In genomic region chr5:23431070-23431864, GRCm38 (mm10) we compare ENCODE assay signal across 8 mouse cellular contexts. TPM values are rescaled to one million over a fixed set of nuclear protein-coding genes. Genes with fewer than 3 reads are reported as not detected.
DNase-seq lines count a peak whose midpoint lies in the region; ATAC-seq and TF ChIP-seq lines count a peak whose summit lies in the region.

No protein-coding gene starts in this region.

- no peak for TF ChIP-seq POLR2A in bone marrow, adult 2 months (IDR thresholded peaks at IDR 0.05; ENCODE audit: borderline replicate concordance, control insufficient read depth, low read depth, low read length)

- peak overlapping the region; percentile 63 for H3K9ac ChIP-seq in heart, embryonic 16.5 days (ENCODE audit: low read length)
- peak overlapping the region; percentile 49 for H3K9ac ChIP-seq in hindbrain, embryonic 15.5 days
- H3K9ac ChIP-seq in midbrain, embryonic 15.5 days, result peak overlapping the region; percentile 40

- H3K9me3 ChIP-seq in heart, embryonic 16.5 days (replicated peaks; ENCODE audit: control insufficient read depth, low read length), result no peaks in the 10 kb centered on the region
- no peaks in the 10 kb centered on the region for H3K9me3 ChIP-seq in hindbrain, embryonic 15.5 days
- no peaks in the 10 kb centered on the region for H3K9me3 ChIP-seq in midbrain, embryonic 15.5 days

- DNase-seq in heart, adult 9 months (ENCODE audit: low spot score in 2 of 2), result no peak
- no peak for DNase-seq in right cerebral cortex, postnatal 36 days (ENCODE audit: low spot score in 2 of 2)
- no peak for DNase-seq in T-cell, adult 2 months (ENCODE audit: low spot score)
- DNase-seq in ovary, adult 18-20 months (ENCODE audit: low spot score), result no peak

- H3K4me1 ChIP-seq in heart, embryonic 16.5 days (ENCODE audit: control insufficient read depth, insufficient read depth, low read length), result peaks cover 36% of the 10 kb centered on the region
- H3K4me1 ChIP-seq in bone marrow, adult 2 months (ENCODE audit: control insufficient read depth, insufficient read depth, low read length), result peaks cover 2% of the 10 kb centered on the region; the same call in 1 of the 2 replicates
- peaks cover 45% of the 10 kb centered on the region for H3K4me1 ChIP-seq in hindbrain, embryonic 15.5 days (replicated peaks)
- peaks cover 37% of the 10 kb centered on the region for H3K4me1 ChIP-seq in midbrain, embryonic 15.5 days

- H3K4me2 ChIP-seq in heart, embryonic 16.5 days (ENCODE audit: low read depth, low read length), result peak overlapping the region; percentile 93
- H3K4me2 ChIP-seq in hindbrain, embryonic 15.5 days, result peak overlapping the region; percentile 85
- H3K4me2 ChIP-seq in midbrain, embryonic 15.5 days, result peak overlapping the region; percentile 59

- peak overlapping the region; percentile 44 for H3K4me3 ChIP-seq in heart, embryonic 16.5 days (ENCODE audit: low read length)
- H3K4me3 ChIP-seq in bone marrow, adult 2 months (replicated peaks; ENCODE audit: control insufficient read depth, low read depth, low read length), result peak overlapping the region; percentile 47
- H3K4me3 ChIP-seq in hindbrain, embryonic 15.5 days, result peak overlapping the region; percentile 95
- H3K4me3 ChIP-seq in midbrain, embryonic 15.5 days, result peak overlapping the region; percentile 63

- peak overlapping the region; percentile 1; the same call in 1 of the 2 replicates for H3K27ac ChIP-seq in heart, embryonic 16.5 days (ENCODE audit: low read length)
- no peak overlapping the region for H3K27ac ChIP-seq in bone marrow, adult 2 months (ENCODE audit: control insufficient read depth, insufficient read depth, low read depth, low read length, poor library complexity)
- H3K27ac ChIP-seq in hindbrain, embryonic 15.5 days (replicated peaks), result peak overlapping the region; percentile 76
- peak overlapping the region; percentile 79 for H3K27ac ChIP-seq in midbrain, embryonic 15.5 days

- 5% methylated on average over 10 of the region's 10 CpGs for WGBS in heart, embryonic 16.5 days
- 3% methylated on average over 10 of the region's 10 CpGs for WGBS in bone marrow, adult 2 months
- 9% methylated on average over 10 of the region's 10 CpGs for WGBS in hindbrain, embryonic 15.5 days
- 6% methylated on average over 10 of the region's 10 CpGs for WGBS in midbrain, embryonic 15.5 days

- no peaks in the 10 kb centered on the region for H3K27me3 ChIP-seq in heart, embryonic 16.5 days (ENCODE audit: control insufficient read depth, insufficient read depth, low read length)
- H3K27me3 ChIP-seq in hindbrain, embryonic 15.5 days, result no peaks in the 10 kb centered on the region
- H3K27me3 ChIP-seq in midbrain, embryonic 15.5 days (replicated peaks), result no peaks in the 10 kb centered on the region

- TF ChIP-seq CTCF in bone marrow, adult 2 months (IDR thresholded peaks at IDR 0.05; ENCODE audit: control insufficient read depth, insufficient read depth, low read length), result no peak

- no peak for ATAC-seq in heart, embryonic 16.5 days (replicated peaks; ENCODE audit: extremely low read depth, insufficient read depth, low FRiP score)
- ATAC-seq in hindbrain, embryonic 15.5 days (ENCODE audit: low FRiP score, low read depth), result no peak
- no peak for ATAC-seq in midbrain, embryonic 15.5 days (replicated peaks)

- 0 out of 2 replicates have a peak, but pooled peaks cover 2% of the 10 kb centered on the region for H3K36me3 ChIP-seq in heart, embryonic 16.5 days (ENCODE audit: control insufficient read depth, insufficient read depth)
- no peaks in the 10 kb centered on the region for H3K36me3 ChIP-seq in hindbrain, embryonic 15.5 days
- no peaks in the 10 kb centered on the region for H3K36me3 ChIP-seq in midbrain, embryonic 15.5 days (replicated peaks)

RNA-seq across cellular contexts. Expression of gene Kmt2e, which starts 3.0 kb away (rescaled TPM):
- 67.9 and 76.9 TPM in 2 replicates for polyA plus RNA-seq in heart, embryonic 16.5 days (2015; fragmentation: Nextera tagmentation; extraction: Ambion mirVana)
- polyA plus RNA-seq in bone marrow, adult 2 months (2011; ENCODE audit: insufficient read depth, insufficient read length, low replicate concordance, missing spikeins), result 24.6 and 68.7 TPM in 2 replicates
- polyA plus RNA-seq in hindbrain, embryonic 15.5 days (2015; fragmentation: Nextera tagmentation; extraction: Ambion mirVana), result 146 and 152 TPM in 2 replicates
- 181 and 182 TPM in 2 replicates for polyA plus RNA-seq in midbrain, embryonic 15.5 days (2015; fragmentation: Nextera tagmentation; extraction: Ambion mirVana)

Comparison
In these comparisons a context has a peak if more than half of its experiments do, and no peak if none do; other contexts are left out.
1. H3K4me3 ChIP-seq: peak in every context shown above with its lines; median percentile 95 in hindbrain, embryonic 15.5 days; 63 in midbrain, embryonic 15.5 days; 47 in bone marrow, adult 2 months; 44 in heart, embryonic 16.5 days.